Mouse (Mus musculus): ENCODE data around the gene Iffo2.
A peak's percentile ranks its signal among the peaks of the same experiment; 100 is the strongest.

Gene Iffo2

GRCm38 (mm10) chr4:139646916-139647315 is 116.6 kb downstream of the Iffo2 start:
- no peak for DNase-seq

- DNase-seq: no peak
Observed at GRCm38 (mm10) chr4:139650086-139650743, 119.9 kb downstream of the Iffo2 start.

GRCm38 (mm10) chr4:139650907-139651306 is 120.6 kb downstream of the Iffo2 start:
- DNase-seq: no peak

DNA sequence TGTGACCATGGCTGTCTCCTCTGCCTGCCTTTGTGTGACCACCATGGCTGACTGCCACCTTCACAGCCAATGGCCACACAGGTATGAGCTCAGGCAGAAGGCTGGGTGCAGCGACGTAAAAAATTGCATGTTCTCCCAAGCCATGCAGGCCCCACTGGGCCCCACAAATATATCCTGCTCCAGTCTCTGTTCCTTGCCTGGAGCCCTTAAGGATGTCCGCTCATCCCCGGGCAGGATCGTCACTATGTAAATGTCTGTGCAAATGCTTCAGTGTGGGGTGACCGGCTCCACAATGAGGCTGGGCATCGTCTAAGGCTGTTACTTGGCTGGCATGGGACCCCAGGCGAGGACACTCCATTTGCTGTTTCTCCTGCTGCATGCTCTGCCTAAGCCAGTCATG is 122.9 kb downstream of the Iffo2 start, which contains the start of gene Tas1r2:
Gene Tas1r2, plus strand, starts transcription at position 301 of the 400 bp plus-strand sequence.
- no peak for DNase-seq

DNA sequence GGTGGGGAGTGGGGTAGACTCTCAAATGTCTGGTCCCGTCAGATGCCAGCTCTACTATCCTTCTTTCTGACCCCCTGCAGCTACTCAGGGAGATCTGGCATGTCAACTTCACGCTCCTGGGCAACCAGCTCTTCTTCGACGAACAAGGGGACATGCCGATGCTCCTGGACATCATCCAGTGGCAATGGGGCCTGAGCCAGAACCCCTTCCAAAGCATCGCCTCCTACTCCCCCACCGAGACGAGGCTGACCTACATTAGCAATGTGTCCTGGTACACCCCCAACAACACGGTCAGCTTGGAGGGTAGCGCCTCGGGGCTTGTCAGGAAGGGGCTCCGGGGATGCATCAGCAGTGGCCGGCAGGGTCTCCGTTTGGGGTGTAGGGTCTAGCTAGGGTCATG is 131.5 kb downstream of the Iffo2 start:
- no peak for DNase-seq

DNA sequence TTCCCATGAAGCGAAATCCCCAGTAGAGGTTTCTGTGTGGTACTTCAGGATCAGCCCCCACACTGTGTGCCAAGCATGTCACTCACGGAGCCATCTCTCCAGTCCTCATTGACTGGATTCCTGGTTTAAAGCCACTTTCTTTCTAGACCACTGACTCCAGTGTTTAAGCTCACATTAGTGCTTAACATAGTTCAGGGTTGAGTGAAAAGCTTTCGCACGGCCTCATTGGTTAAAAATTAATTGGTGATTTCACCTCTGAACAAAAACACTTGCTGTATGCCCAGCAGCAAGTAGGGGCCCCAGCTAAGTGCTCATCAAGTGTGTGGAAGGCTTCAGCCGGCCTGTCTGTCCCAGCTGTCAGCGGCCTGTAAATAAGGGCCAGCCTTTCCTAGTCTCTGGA is 137.3 kb downstream of the Iffo2 start:
- DNase-seq: peak; percentile 54

GRCm38 (mm10) chr4:139669847-139670246 is 139.5 kb downstream of the Iffo2 start:
- DNase-seq: peak; percentile 54

Measured in kidney, adult 11 months (tissue).